8 mouse cellular contexts compared by ENCODE assay signal in genomic region chr19:6942764-6943163, GRCm38 (mm10). TPM values are rescaled to one million over a fixed set of nuclear protein-coding genes. Genes with fewer than 3 reads are reported as not detected.
A peak's percentile ranks its signal among the peaks of the same experiment; 100 is the strongest.
DNase-seq lines count a peak whose midpoint lies in the region; ATAC-seq and TF ChIP-seq lines count a peak whose summit lies in the region.

No protein-coding gene starts in this region.

- peaks cover 14% of the 10 kb centered on the region for H3K4me1 ChIP-seq in lung, embryonic 16.5 days (replicated peaks; ENCODE audit: control insufficient read depth, insufficient read depth, low read length)
- no peaks in the 10 kb centered on the region for H3K4me1 ChIP-seq in intestine, postnatal 0 days (replicated peaks; ENCODE audit: control insufficient read depth, insufficient read depth, low read length)
- peaks cover 53% of the 10 kb centered on the region for H3K4me1 ChIP-seq in neural tube, embryonic 15.5 days

- H3K4me3 ChIP-seq in lung, embryonic 16.5 days (ENCODE audit: low read length): peak overlapping the region; percentile 95
- peak overlapping the region; percentile 94 for H3K4me3 ChIP-seq in intestine, postnatal 0 days (ENCODE audit: low read depth, low read length)
- H3K4me3 ChIP-seq in neural tube, embryonic 15.5 days (replicated peaks): peak overlapping the region; percentile 78

- H3K27ac ChIP-seq in lung, embryonic 16.5 days (ENCODE audit: low read length): peak overlapping the region; percentile 98
- H3K27ac ChIP-seq in intestine, postnatal 0 days (ENCODE audit: low read depth, low read length): peak overlapping the region; percentile 60; the same call in 1 of the 2 replicates
- peak overlapping the region; percentile 96 for H3K27ac ChIP-seq in neural tube, embryonic 15.5 days (replicated peaks)

- peak overlapping the region; percentile 98 for H3K9ac ChIP-seq in lung, embryonic 16.5 days (ENCODE audit: low read length)
- H3K9ac ChIP-seq in intestine, postnatal 0 days (ENCODE audit: low read depth, low read length): peak overlapping the region; percentile 57
- H3K9ac ChIP-seq in neural tube, embryonic 15.5 days (replicated peaks): peak overlapping the region; percentile 97

- no peak; the same call in 1 of the 2 replicates for ATAC-seq in lung, embryonic 16.5 days (ENCODE audit: low read depth)
- ATAC-seq in erythroblast, adult 5-6 weeks (replicated peaks; ENCODE audit: low FRiP score, poor library complexity, severe bottlenecking): peak; percentile 4
- no peak for ATAC-seq in intestine, postnatal 0 days
- no peak; the same call in 1 of the 2 replicates for ATAC-seq in neural tube, embryonic 15.5 days (ENCODE audit: low FRiP score)
- ATAC-seq in inflammation-experienced regulatory T-cells, adult 6 months: no peak

- no peaks in the 10 kb centered on the region for H3K9me3 ChIP-seq in lung, embryonic 16.5 days (ENCODE audit: control insufficient read depth, low read length)
- no peaks in the 10 kb centered on the region for H3K9me3 ChIP-seq in intestine, postnatal 0 days (ENCODE audit: control insufficient read depth)
- H3K9me3 ChIP-seq in neural tube, embryonic 15.5 days (replicated peaks): no peaks in the 10 kb centered on the region

- no peaks in the 10 kb centered on the region for H3K36me3 ChIP-seq in lung, embryonic 16.5 days (ENCODE audit: control insufficient read depth, insufficient read depth, low read length)
- peaks cover 3% of the 10 kb centered on the region; the same call in 1 of the 2 replicates for H3K36me3 ChIP-seq in intestine, postnatal 0 days (ENCODE audit: control insufficient read depth, insufficient read depth)
- H3K36me3 ChIP-seq in neural tube, embryonic 15.5 days: peaks cover 14% of the 10 kb centered on the region; the same call in 1 of the 2 replicates

- H3K4me2 ChIP-seq in lung, embryonic 16.5 days (ENCODE audit: low read depth, low read length): peak overlapping the region; percentile 99
- H3K4me2 ChIP-seq in intestine, postnatal 0 days (replicated peaks; ENCODE audit: low read depth): peak overlapping the region; percentile 96
- H3K4me2 ChIP-seq in neural tube, embryonic 15.5 days: peak overlapping the region; percentile 99

- no peak for TF ChIP-seq CTCF in intestine, postnatal 0 days (IDR thresholded peaks at IDR 0.05; ENCODE audit: low read depth)

- no peak for DNase-seq in lung, postnatal 14 days
- no peak for DNase-seq in urinary bladder, postnatal 14 days (ENCODE audit: low spot score)
- DNase-seq in left cerebral cortex, postnatal 10 days (ENCODE audit: extremely low spot score in 1 of 2, low spot score in 2 of 2): no peak

- WGBS in lung, embryonic 16.5 days: 29% methylated on average over 5 of the region's 5 CpGs
- WGBS in intestine, postnatal 0 days: 32% methylated on average over 5 of the region's 5 CpGs
- 32% methylated on average over 5 of the region's 5 CpGs for WGBS in neural tube, embryonic 15.5 days

- intact Hi-C loops in left cerebral cortex, postnatal 10 days (cut with DNase I): loop anchor here (5.0 kb wide), 1 partner anchor 35 kb away; the partner anchor contains the start of gene Plcb3

- no peaks in the 10 kb centered on the region for H3K27me3 ChIP-seq in lung, embryonic 16.5 days (ENCODE audit: control insufficient read depth, insufficient read depth, low read depth, low read length)
- no peaks in the 10 kb centered on the region for H3K27me3 ChIP-seq in intestine, postnatal 0 days (replicated peaks; ENCODE audit: control insufficient read depth, insufficient read depth, low read length)
- 0 out of 2 replicates have a peak, but pooled peaks cover 1% of the 10 kb centered on the region for H3K27me3 ChIP-seq in neural tube, embryonic 15.5 days (replicated peaks)

RNA-seq across cellular contexts. Expression of gene Gpr137, which starts 0.5 kb away (rescaled TPM):
- polyA plus RNA-seq in lung, embryonic 16.5 days (2015; fragmentation: Nextera tagmentation; extraction: Ambion mirVana): 25.2 TPM in 2 replicates
- total RNA-seq in erythroblast, adult 5-6 weeks (2015; ENCODE audit: low replicate concordance): 3.3 and 5.8 TPM in 2 replicates
- total RNA-seq in erythroblast, adult 5-6 weeks (2017; ENCODE audit: low replicate concordance): 4.2 and 7.2 TPM in 2 replicates
- 20.0 and 20.9 TPM in 2 replicates for polyA plus RNA-seq in intestine, postnatal 0 days (2015; fragmentation: Nextera tagmentation; extraction: Ambion mirVana)
- 59.8 and 72.3 TPM in 2 replicates for polyA plus RNA-seq in neural tube, embryonic 15.5 days (2015; fragmentation: Nextera tagmentation; extraction: Ambion mirVana)
- total RNA-seq in left cerebral cortex, postnatal 10 days (2021): 10 to 100 TPM; 78.7 to 79.5 TPM
- polyA plus RNA-seq in inflammation-experienced regulatory T-cells, adult 6 months (2017; shearing (Covaris generic)): 10 to 100 TPM in 1 of 3 experiments, 1 to 10 TPM in 2; 4.6 to 13.0 (median 9.1) TPM

RNA-seq across cellular contexts. Expression of gene Bad, which starts 1.1 kb away (rescaled TPM):
- polyA plus RNA-seq in lung, embryonic 16.5 days (2015; fragmentation: Nextera tagmentation; extraction: Ambion mirVana): 82.5 and 90.7 TPM in 2 replicates
- 2.1 and 4.8 TPM in 2 replicates for total RNA-seq in erythroblast, adult 5-6 weeks (2015; ENCODE audit: low replicate concordance)
- 5.0 and 9.5 TPM in 2 replicates for total RNA-seq in erythroblast, adult 5-6 weeks (2017; ENCODE audit: low replicate concordance)
- polyA plus RNA-seq in intestine, postnatal 0 days (2015; fragmentation: Nextera tagmentation; extraction: Ambion mirVana): 66.2 and 70.1 TPM in 2 replicates
- 90.8 and 90.9 TPM in 2 replicates for polyA plus RNA-seq in neural tube, embryonic 15.5 days (2015; fragmentation: Nextera tagmentation; extraction: Ambion mirVana)
- total RNA-seq in left cerebral cortex, postnatal 10 days (2021): 10 to 100 TPM; 40.4 to 42.8 TPM
- 10 to 100 TPM; 42.9 to 55.0 (median 47.6) TPM for polyA plus RNA-seq in inflammation-experienced regulatory T-cells, adult 6 months (2017; shearing (Covaris generic))

RNA-seq across cellular contexts. Expression of gene Kcnk4, which starts 8.4 kb away (rescaled TPM):
- 0.21 and 0.96 TPM in 2 replicates for polyA plus RNA-seq in lung, embryonic 16.5 days (2015; fragmentation: Nextera tagmentation; extraction: Ambion mirVana)
- not detected in 2 replicates for total RNA-seq in erythroblast, adult 5-6 weeks (2015; ENCODE audit: low replicate concordance)
- total RNA-seq in erythroblast, adult 5-6 weeks (2017; ENCODE audit: low replicate concordance): not detected in 2 replicates
- 0.21 and 0.38 TPM in 2 replicates for polyA plus RNA-seq in intestine, postnatal 0 days (2015; fragmentation: Nextera tagmentation; extraction: Ambion mirVana)
- polyA plus RNA-seq in neural tube, embryonic 15.5 days (2015; fragmentation: Nextera tagmentation; extraction: Ambion mirVana): 11.8 and 13.8 TPM in 2 replicates
- 10 to 100 TPM; 36.6 to 38.1 TPM for total RNA-seq in left cerebral cortex, postnatal 10 days (2021)
- polyA plus RNA-seq in inflammation-experienced regulatory T-cells, adult 6 months (2017; shearing (Covaris generic)): not detected

RNA-seq across cellular contexts. Expression of gene Catsperz, which starts 17.6 kb away (rescaled TPM):
- polyA plus RNA-seq in lung, embryonic 16.5 days (2015; fragmentation: Nextera tagmentation; extraction: Ambion mirVana): 2.5 TPM in 2 replicates
- total RNA-seq in erythroblast, adult 5-6 weeks (2015; ENCODE audit: low replicate concordance): not detected in 2 replicates
- total RNA-seq in erythroblast, adult 5-6 weeks (2017; ENCODE audit: low replicate concordance): not detected in 2 replicates
- 0.65 and 0.76 TPM in 2 replicates for polyA plus RNA-seq in intestine, postnatal 0 days (2015; fragmentation: Nextera tagmentation; extraction: Ambion mirVana)
- 6.8 TPM in 2 replicates for polyA plus RNA-seq in neural tube, embryonic 15.5 days (2015; fragmentation: Nextera tagmentation; extraction: Ambion mirVana)
- total RNA-seq in left cerebral cortex, postnatal 10 days (2021): 10 to 100 TPM; 14.0 to 20.6 TPM
- under 1 TPM in 1 of 3 experiments, not detected in 2; 0.59 TPM for polyA plus RNA-seq in inflammation-experienced regulatory T-cells, adult 6 months (2017; shearing (Covaris generic))

RNA-seq across cellular contexts. Expression of gene Esrra, which starts 21.2 kb away (rescaled TPM):
- polyA plus RNA-seq in lung, embryonic 16.5 days (2015; fragmentation: Nextera tagmentation; extraction: Ambion mirVana): 8.5 and 9.9 TPM in 2 replicates
- 3.1 and 5.2 TPM in 2 replicates for total RNA-seq in erythroblast, adult 5-6 weeks (2015; ENCODE audit: low replicate concordance)
- total RNA-seq in erythroblast, adult 5-6 weeks (2017; ENCODE audit: low replicate concordance): 2.4 and 4.2 TPM in 2 replicates
- polyA plus RNA-seq in intestine, postnatal 0 days (2015; fragmentation: Nextera tagmentation; extraction: Ambion mirVana): 63.6 TPM in 2 replicates
- 16.9 and 17.1 TPM in 2 replicates for polyA plus RNA-seq in neural tube, embryonic 15.5 days (2015; fragmentation: Nextera tagmentation; extraction: Ambion mirVana)
- 10 to 100 TPM; 41.4 to 43.5 TPM for total RNA-seq in left cerebral cortex, postnatal 10 days (2021)
- 1 to 10 TPM; 2.3 to 4.4 (median 4.2) TPM for polyA plus RNA-seq in inflammation-experienced regulatory T-cells, adult 6 months (2017; shearing (Covaris generic))
